Mouse (Mus musculus): ENCODE results near the gene AC161166.1. TPM values are rescaled to one million over a fixed set of nuclear protein-coding genes. Genes with fewer than 3 reads are reported as not detected.

The AC161166.1 gene
- total and polyA plus RNA-seq, 2 experiments from 2014 or later = 0.55 TPM; not detected in 1

GRCm38 (mm10) chr7:24506065-24506459, 6.2 kb downstream of the AC161166.1 start:
- H3K9me3 ChIP-seq (ENCODE audit: low read length) = no peaks in the 10 kb centered on the region
- H3K9ac ChIP-seq (replicated peaks; ENCODE audit: low read length) = peak overlapping the region; percentile 78
- WGBS = 5% methylated on average over 3 of the region's 3 CpGs
- 0 out of 2 replicates have a peak, but pooled peaks cover 6% of the 10 kb centered on the region for H3K36me3 ChIP-seq (ENCODE audit: insufficient read depth, low read length)
- peaks cover 14% of the 10 kb centered on the region for H3K4me1 ChIP-seq (ENCODE audit: insufficient read depth, low read length)
- peak overlapping the region; percentile 80 for H3K4me2 ChIP-seq (ENCODE audit: low read depth, low read length)
- TF ChIP-seq CTCF (IDR thresholded peaks at IDR 0.05; ENCODE audit: low read depth) = no peak
- ATAC-seq = no peak
- H3K27me3 ChIP-seq (ENCODE audit: insufficient read depth, low read length) = no peaks in the 10 kb centered on the region
- DNase-seq (ENCODE audit: low spot score) = peak; percentile 43
- H3K4me3 ChIP-seq (ENCODE audit: low read length) = peak overlapping the region; percentile 60
- H3K27ac ChIP-seq = peak overlapping the region; percentile 100

GRCm38 (mm10) chr7:24505447-24506064, 6.7 kb downstream of the AC161166.1 start:
- ATAC-seq (no peak), DNase-seq (ENCODE audit: low spot score) (peak; percentile 11)
- no peaks in the 10 kb centered on the region for H3K9me3 ChIP-seq (ENCODE audit: low read length)
- no peak for TF ChIP-seq CTCF (IDR thresholded peaks at IDR 0.05; ENCODE audit: low read depth)
- peak overlapping the region; percentile 35; the same call in 1 of the 2 replicates for H3K9ac ChIP-seq (replicated peaks; ENCODE audit: low read length)
- H3K4me3 ChIP-seq (ENCODE audit: low read length) = no peak overlapping the region; the same call in 1 of the 2 replicates
- WGBS = 10% methylated on average over 15 of the region's 15 CpGs
- H3K4me1 ChIP-seq (ENCODE audit: insufficient read depth, low read length) = peaks cover 14% of the 10 kb centered on the region
- H3K36me3 ChIP-seq (ENCODE audit: insufficient read depth, low read length) = 0 out of 2 replicates have a peak, but pooled peaks cover 6% of the 10 kb centered on the region
- H3K27me3 ChIP-seq (ENCODE audit: insufficient read depth, low read length) = no peaks in the 10 kb centered on the region
- H3K4me2 ChIP-seq (ENCODE audit: low read depth, low read length) = peak overlapping the region; percentile 80
- H3K27ac ChIP-seq = peak overlapping the region; percentile 100

- Histone ChIP-seq H3K27ac (peak overlapping the region; percentile 100; the same call in 1 of the 2 replicates), H3K27me3 (ENCODE audit: insufficient read depth, low read length) (no peaks in the 10 kb centered on the region), H3K36me3 (ENCODE audit: insufficient read depth, low read length) (0 out of 2 replicates have a peak, but pooled peaks cover 6% of the 10 kb centered on the region), H3K9ac (replicated peaks; ENCODE audit: low read length) (peak overlapping the region; percentile 35; the same call in 1 of the 2 replicates), H3K4me1 (ENCODE audit: insufficient read depth, low read length) (peaks cover 14% of the 10 kb centered on the region), H3K4me3 (ENCODE audit: low read length) (no peak overlapping the region), H3K9me3 (ENCODE audit: low read length) (no peaks in the 10 kb centered on the region), H3K4me2 (ENCODE audit: low read depth, low read length) (no peak overlapping the region)
- DNase-seq (ENCODE audit: low spot score) (no peak), ATAC-seq (no peak)
- TF ChIP-seq CTCF (IDR thresholded peaks at IDR 0.05; ENCODE audit: low read depth) = no peak
- WGBS = 33% methylated on average over 4 of the region's 4 CpGs
Measured at GRCm38 (mm10) chr7:24504868-24505267, 7.4 kb downstream of the AC161166.1 start.

GRCm38 (mm10) chr7:24504004-24504403, 8.3 kb downstream of the AC161166.1 start:
- Histone ChIP-seq H3K36me3 (ENCODE audit: insufficient read depth, low read length) (0 out of 2 replicates have a peak, but pooled peaks cover 6% of the 10 kb centered on the region), H3K9ac (replicated peaks; ENCODE audit: low read length) (no peak overlapping the region; the same call in 1 of the 2 replicates), H3K4me1 (ENCODE audit: insufficient read depth, low read length) (peaks cover 14% of the 10 kb centered on the region), H3K27ac (0 out of 2 replicates have a peak overlapping the region, but pooled peaks have one; percentile 7), H3K4me2 (ENCODE audit: low read depth, low read length) (no peak overlapping the region), H3K4me3 (ENCODE audit: low read length) (no peak overlapping the region), H3K27me3 (ENCODE audit: insufficient read depth, low read length) (no peaks in the 10 kb centered on the region), H3K9me3 (ENCODE audit: low read length) (no peaks in the 10 kb centered on the region)
- ATAC-seq = no peak
- WGBS = 17% methylated on average over 10 of the region's 10 CpGs
- no peak for DNase-seq (ENCODE audit: low spot score)
- TF ChIP-seq CTCF (IDR thresholded peaks at IDR 0.05; ENCODE audit: low read depth) = no peak

- Histone ChIP-seq H3K4me3 (ENCODE audit: low read length) (no peak overlapping the region), H3K27me3 (ENCODE audit: insufficient read depth, low read length) (no peaks in the 10 kb centered on the region), H3K9ac (replicated peaks; ENCODE audit: low read length) (no peak overlapping the region), H3K4me1 (ENCODE audit: insufficient read depth, low read length) (peaks cover 10% of the 10 kb centered on the region), H3K9me3 (ENCODE audit: low read length) (no peaks in the 10 kb centered on the region), H3K36me3 (ENCODE audit: insufficient read depth, low read length) (0 out of 2 replicates have a peak, but pooled peaks cover 6% of the 10 kb centered on the region), H3K27ac (no peak overlapping the region), H3K4me2 (ENCODE audit: low read depth, low read length) (no peak overlapping the region)
- no peak for ATAC-seq
- no peak for DNase-seq (ENCODE audit: low spot score)
- peak; percentile 48 for TF ChIP-seq CTCF (IDR thresholded peaks at IDR 0.05; ENCODE audit: low read depth)
- 61% methylated on average over 21 of the region's 21 CpGs for WGBS
Measured at GRCm38 (mm10) chr7:24501492-24501891, 10.8 kb downstream of the AC161166.1 start.

GRCm38 (mm10) chr7:24500929-24501328, 11.3 kb downstream of the AC161166.1 start:
- Histone ChIP-seq H3K4me2 (ENCODE audit: low read depth, low read length) (no peak overlapping the region), H3K36me3 (ENCODE audit: insufficient read depth, low read length) (0 out of 2 replicates have a peak, but pooled peaks cover 6% of the 10 kb centered on the region), H3K4me1 (ENCODE audit: insufficient read depth, low read length) (peaks cover 8% of the 10 kb centered on the region), H3K9ac (replicated peaks; ENCODE audit: low read length) (no peak overlapping the region), H3K4me3 (ENCODE audit: low read length) (no peak overlapping the region), H3K27ac (no peak overlapping the region), H3K9me3 (ENCODE audit: low read length) (no peaks in the 10 kb centered on the region), H3K27me3 (ENCODE audit: insufficient read depth, low read length) (no peaks in the 10 kb centered on the region)
- DNase-seq (ENCODE audit: low spot score) (peak; percentile 70), ATAC-seq (no peak)
- 42% methylated on average over 7 of the region's 7 CpGs for WGBS
- peak; percentile 63 for TF ChIP-seq CTCF (IDR thresholded peaks at IDR 0.05; ENCODE audit: low read depth)

All from hindbrain, postnatal 0 days (tissue).